Mouse (Mus musculus): ENCODE results near the gene Cd8a. TPM values are rescaled to one million over a fixed set of nuclear protein-coding genes. Genes with fewer than 3 reads are reported as not detected.

Gene Cd8a
- polyA plus RNA-seq, 1 experiment from 2014 or later = not detected

DNA sequence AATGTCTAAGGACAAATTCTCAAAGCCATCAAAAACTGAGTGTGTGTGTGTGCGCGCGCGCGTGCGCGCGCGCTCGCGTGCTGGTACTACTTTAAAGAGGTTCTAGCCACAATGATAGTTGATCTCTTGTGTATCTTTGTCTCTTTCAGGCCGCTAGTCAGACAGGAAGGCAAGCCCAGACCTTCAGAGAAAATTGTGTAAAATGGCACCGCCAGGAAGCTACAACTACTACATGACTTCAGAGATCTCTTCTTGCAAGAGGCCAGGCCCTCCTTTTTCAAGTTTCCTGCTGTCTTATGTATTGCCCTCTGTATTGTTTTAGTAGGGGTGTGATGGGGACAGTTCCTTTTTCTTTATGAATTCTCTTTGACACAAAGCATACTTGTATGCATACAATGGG lies 3.5 kb downstream of the Cd8a start:
- H3K27me3 ChIP-seq (replicated peaks; ENCODE audit: control insufficient read depth, insufficient read depth, low read length) = no peaks in the 10 kb centered on the region
- H3K36me3 ChIP-seq (ENCODE audit: control insufficient read depth, insufficient read depth, low read length) = no peaks in the 10 kb centered on the region
- no peak overlapping the region for H3K9ac ChIP-seq (ENCODE audit: low read length)
- H3K9me3 ChIP-seq (replicated peaks; ENCODE audit: control insufficient read depth, low read length) = no peaks in the 10 kb centered on the region
- no peaks in the 10 kb centered on the region for H3K4me1 ChIP-seq (ENCODE audit: control insufficient read depth, insufficient read depth, low read length)
- WGBS = 96% methylated on average over 13 of the region's 13 CpGs
- no peak overlapping the region for H3K27ac ChIP-seq (ENCODE audit: low read depth, low read length)
- H3K4me3 ChIP-seq (ENCODE audit: low read depth, low read length) = no peak overlapping the region
- H3K4me2 ChIP-seq (ENCODE audit: low read length) = no peak overlapping the region
- DNase-seq (ENCODE audit: low spot score) = no peak
- ATAC-seq = no peak

DNA sequence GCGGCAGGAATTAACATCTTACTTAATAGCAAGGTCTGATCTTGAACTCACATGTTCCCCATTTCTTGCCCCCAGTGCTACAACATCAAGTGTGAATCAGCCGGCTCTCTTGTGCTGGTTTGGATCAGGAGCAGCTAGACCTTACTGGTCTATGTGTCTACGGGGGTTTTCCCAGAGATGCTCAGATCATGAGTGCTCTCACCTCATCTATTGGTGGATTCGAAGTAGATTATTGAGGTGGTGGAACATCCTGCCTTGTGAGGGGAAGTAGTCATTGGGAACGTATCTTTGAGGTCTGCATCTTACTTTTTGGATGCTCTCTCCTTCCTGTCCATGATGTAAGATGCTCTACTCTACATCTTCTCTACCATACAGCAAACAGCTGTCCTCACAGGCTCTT lies 8.4 kb downstream of the Cd8a start:
- no peaks in the 10 kb centered on the region for H3K4me1 ChIP-seq (ENCODE audit: control insufficient read depth, insufficient read depth, low read length)
- no peak overlapping the region for H3K4me2 ChIP-seq (ENCODE audit: low read length)
- H3K9ac ChIP-seq (ENCODE audit: low read length) = no peak overlapping the region
- DNase-seq (ENCODE audit: low spot score) (no peak), ATAC-seq (no peak)
- WGBS = 91% methylated on average over 5 of the region's 5 CpGs
- no peak overlapping the region for H3K4me3 ChIP-seq (ENCODE audit: low read depth, low read length)
- no peaks in the 10 kb centered on the region for H3K9me3 ChIP-seq (replicated peaks; ENCODE audit: control insufficient read depth, low read length)
- no peaks in the 10 kb centered on the region for H3K36me3 ChIP-seq (ENCODE audit: control insufficient read depth, insufficient read depth, low read length)
- H3K27ac ChIP-seq (ENCODE audit: low read depth, low read length) = no peak overlapping the region
- no peaks in the 10 kb centered on the region for H3K27me3 ChIP-seq (replicated peaks; ENCODE audit: control insufficient read depth, insufficient read depth, low read length)

DNA sequence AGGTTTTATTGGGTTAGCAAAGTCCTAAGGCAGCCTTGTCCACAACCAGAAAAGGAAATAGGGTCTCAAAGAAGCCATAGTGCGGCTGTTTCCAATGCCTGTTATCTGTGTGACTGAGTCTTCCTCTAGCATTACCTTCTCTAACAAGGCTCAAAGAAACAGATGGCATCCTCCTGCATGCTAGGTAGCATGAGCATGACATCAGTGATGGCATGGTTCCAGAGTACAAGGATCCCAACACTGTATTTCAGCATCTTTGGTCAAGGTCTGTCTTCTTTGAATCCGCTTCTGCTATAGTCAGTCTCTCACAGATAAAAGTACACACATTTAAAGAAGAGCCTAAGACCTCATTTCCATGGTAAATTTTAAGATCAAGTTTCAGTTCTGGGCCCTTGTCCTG lies 17.3 kb downstream of the Cd8a start:
- no peak for DNase-seq (ENCODE audit: low spot score)
- no peaks in the 10 kb centered on the region for H3K4me1 ChIP-seq (ENCODE audit: control insufficient read depth, insufficient read depth, low read length)
- H3K27ac ChIP-seq (ENCODE audit: low read depth, low read length) = no peak overlapping the region
- H3K4me2 ChIP-seq (ENCODE audit: low read length) = no peak overlapping the region
- no peak overlapping the region for H3K4me3 ChIP-seq (ENCODE audit: low read depth, low read length)
- WGBS = 89% methylated on average over 2 of the region's 2 CpGs
- ATAC-seq = no peak
- H3K9me3 ChIP-seq (replicated peaks; ENCODE audit: control insufficient read depth, low read length) = no peaks in the 10 kb centered on the region
- peaks cover 33% of the 10 kb centered on the region for H3K36me3 ChIP-seq (ENCODE audit: control insufficient read depth, insufficient read depth, low read length)
- H3K27me3 ChIP-seq (replicated peaks; ENCODE audit: control insufficient read depth, insufficient read depth, low read length) = no peaks in the 10 kb centered on the region
- no peak overlapping the region for H3K9ac ChIP-seq (ENCODE audit: low read length)

DNA sequence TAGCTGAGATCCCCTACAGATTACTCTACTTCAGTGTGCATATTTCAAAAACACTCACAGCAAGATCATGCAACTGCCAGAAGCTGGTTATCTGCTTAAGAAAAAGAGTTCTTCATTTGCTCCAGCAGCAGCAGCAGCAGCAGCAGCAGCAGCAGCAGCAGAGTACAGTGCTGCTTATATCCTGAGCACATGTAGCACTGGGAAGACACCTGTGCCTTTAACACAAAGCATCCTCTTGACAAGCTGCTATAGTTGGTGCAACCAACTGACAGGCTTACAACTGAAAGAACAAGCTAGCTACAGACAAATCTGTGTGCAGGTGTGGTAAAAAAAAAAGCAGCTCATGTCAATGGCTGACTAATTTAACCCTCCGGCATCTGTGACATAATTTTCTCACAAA lies 22.8 kb downstream of the Cd8a start:
- Histone ChIP-seq H3K9me3 (replicated peaks; ENCODE audit: control insufficient read depth, low read length) (no peaks in the 10 kb centered on the region), H3K9ac (ENCODE audit: low read length) (no peak overlapping the region), H3K4me2 (ENCODE audit: low read length) (no peak overlapping the region), H3K27me3 (replicated peaks; ENCODE audit: control insufficient read depth, insufficient read depth, low read length) (no peaks in the 10 kb centered on the region), H3K4me1 (ENCODE audit: control insufficient read depth, insufficient read depth, low read length) (no peaks in the 10 kb centered on the region), H3K4me3 (ENCODE audit: low read depth, low read length) (no peak overlapping the region), H3K27ac (ENCODE audit: low read depth, low read length) (no peak overlapping the region), H3K36me3 (ENCODE audit: control insufficient read depth, insufficient read depth, low read length) (peaks cover 36% of the 10 kb centered on the region)
- WGBS = 91% methylated on average over 1 of the region's 1 CpGs
- DNase-seq (ENCODE audit: low spot score) = no peak
- ATAC-seq = no peak

DNA sequence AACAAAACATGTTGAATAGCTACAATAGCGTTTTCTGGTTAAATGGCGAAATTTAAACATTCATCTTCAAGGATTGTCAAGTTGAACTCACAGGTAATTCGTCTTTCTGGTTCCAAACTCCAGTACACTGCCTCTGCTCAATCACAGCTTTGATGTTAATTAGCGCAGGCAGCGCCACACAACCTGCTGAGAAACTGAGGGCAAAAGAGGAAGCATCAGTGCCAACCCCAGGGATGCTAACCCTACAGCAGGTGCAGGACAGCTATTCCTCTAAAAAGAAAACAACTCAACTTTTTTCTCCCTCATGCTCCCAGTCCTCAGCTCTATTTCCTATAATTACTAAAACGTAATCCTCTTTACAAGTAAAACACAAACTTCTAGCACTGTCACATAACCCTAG lies 23.5 kb downstream of the Cd8a start:
- 87% methylated on average over 6 of the region's 6 CpGs for WGBS

DNA sequence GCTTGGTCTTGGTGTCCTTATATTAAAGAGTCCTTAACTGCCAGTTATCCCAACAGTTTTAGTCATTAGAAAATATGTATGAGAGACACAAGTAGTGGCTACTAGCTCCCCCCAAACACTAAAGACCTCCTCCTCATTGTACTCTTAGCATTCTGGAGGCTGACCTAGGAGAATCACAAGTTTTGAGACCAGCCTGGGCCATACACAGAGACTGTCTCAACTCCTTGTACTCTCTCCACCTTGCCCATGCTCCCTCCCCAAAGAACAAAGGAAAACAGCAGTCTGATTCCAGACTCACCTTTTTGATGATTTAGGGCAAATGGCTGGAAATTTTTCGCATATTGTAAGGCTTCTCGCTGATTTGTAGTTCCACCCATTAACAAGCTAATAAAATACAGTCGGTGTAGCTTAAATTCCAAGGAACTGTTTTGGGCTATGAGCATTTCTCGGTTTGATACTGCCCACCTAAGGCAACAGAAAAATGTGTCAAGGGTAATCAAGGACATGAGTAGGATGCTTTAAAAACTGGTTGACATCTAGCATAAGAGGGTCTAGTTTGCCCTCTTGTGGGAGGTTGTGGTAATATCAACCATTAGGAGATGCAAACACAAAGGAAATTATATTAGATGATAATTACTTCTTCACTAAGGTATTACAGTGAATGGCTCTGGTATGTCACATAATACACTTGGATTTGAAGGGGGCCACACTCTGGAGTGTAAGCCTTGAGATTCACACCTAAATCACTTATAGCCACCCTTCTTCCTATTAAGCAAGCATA lies 25.8 kb downstream of the Cd8a start:
- Histone ChIP-seq H3K9me3 (replicated peaks; ENCODE audit: control insufficient read depth, low read length) (no peaks in the 10 kb centered on the region), H3K4me1 (ENCODE audit: control insufficient read depth, insufficient read depth, low read length) (no peaks in the 10 kb centered on the region), H3K9ac (ENCODE audit: low read length) (no peak overlapping the region), H3K4me2 (ENCODE audit: low read length) (no peak overlapping the region), H3K4me3 (ENCODE audit: low read depth, low read length) (no peak overlapping the region), H3K27me3 (replicated peaks; ENCODE audit: control insufficient read depth, insufficient read depth, low read length) (no peaks in the 10 kb centered on the region), H3K36me3 (ENCODE audit: control insufficient read depth, insufficient read depth, low read length) (peaks cover 18% of the 10 kb centered on the region), H3K27ac (ENCODE audit: low read depth, low read length) (no peak overlapping the region)
- ATAC-seq = peak; percentile 62
- peak; percentile 70 for DNase-seq (ENCODE audit: low spot score)
- WGBS = 85% methylated on average over 4 of the region's 4 CpGs

More for the DNA sequence above, 23.5 kb downstream of the Cd8a start:
- no peak overlapping the region for H3K4me2 ChIP-seq (ENCODE audit: low read length)
- ATAC-seq (no peak), DNase-seq (ENCODE audit: low spot score) (no peak)
- H3K36me3 ChIP-seq (ENCODE audit: control insufficient read depth, insufficient read depth, low read length) = peaks cover 31% of the 10 kb centered on the region
- H3K4me1 ChIP-seq (ENCODE audit: control insufficient read depth, insufficient read depth, low read length) = no peaks in the 10 kb centered on the region
- no peaks in the 10 kb centered on the region for H3K27me3 ChIP-seq (replicated peaks; ENCODE audit: control insufficient read depth, insufficient read depth, low read length)
- no peak overlapping the region for H3K4me3 ChIP-seq (ENCODE audit: low read depth, low read length)
- no peaks in the 10 kb centered on the region for H3K9me3 ChIP-seq (replicated peaks; ENCODE audit: control insufficient read depth, low read length)
- no peak overlapping the region for H3K9ac ChIP-seq (ENCODE audit: low read length)
- no peak overlapping the region for H3K27ac ChIP-seq (ENCODE audit: low read depth, low read length)

DNA sequence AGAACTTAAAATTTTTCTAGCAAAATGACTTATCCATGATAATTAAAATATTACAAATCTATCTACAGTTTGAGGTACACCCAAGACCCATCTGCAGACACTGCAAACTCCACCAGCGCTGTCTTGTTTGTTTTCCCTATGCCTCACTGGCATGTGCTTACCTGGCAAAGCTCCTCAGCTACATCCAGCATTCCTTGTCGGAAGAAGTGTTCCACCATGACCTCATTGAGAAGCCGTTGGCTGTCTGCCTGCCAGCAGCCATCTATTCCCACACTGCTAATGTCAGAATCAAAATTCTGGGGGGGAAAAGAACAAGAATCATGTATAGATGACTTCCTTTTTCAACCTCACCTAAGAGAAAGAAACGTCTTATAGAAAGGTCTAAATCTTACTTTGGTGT lies 41.4 kb downstream of the Cd8a start:
- ATAC-seq = no peak
- Histone ChIP-seq H3K4me3 (ENCODE audit: low read depth, low read length) (no peak overlapping the region), H3K27ac (ENCODE audit: low read depth, low read length) (no peak overlapping the region), H3K9me3 (replicated peaks; ENCODE audit: control insufficient read depth, low read length) (no peaks in the 10 kb centered on the region), H3K36me3 (ENCODE audit: control insufficient read depth, insufficient read depth, low read length) (peaks cover 17% of the 10 kb centered on the region), H3K9ac (ENCODE audit: low read length) (no peak overlapping the region), H3K4me1 (ENCODE audit: control insufficient read depth, insufficient read depth, low read length) (no peaks in the 10 kb centered on the region), H3K27me3 (replicated peaks; ENCODE audit: control insufficient read depth, insufficient read depth, low read length) (no peaks in the 10 kb centered on the region), H3K4me2 (ENCODE audit: low read length) (no peak overlapping the region)
- WGBS = 78% methylated on average over 4 of the region's 4 CpGs
- peak; percentile 18 for DNase-seq (ENCODE audit: low spot score)

DNA sequence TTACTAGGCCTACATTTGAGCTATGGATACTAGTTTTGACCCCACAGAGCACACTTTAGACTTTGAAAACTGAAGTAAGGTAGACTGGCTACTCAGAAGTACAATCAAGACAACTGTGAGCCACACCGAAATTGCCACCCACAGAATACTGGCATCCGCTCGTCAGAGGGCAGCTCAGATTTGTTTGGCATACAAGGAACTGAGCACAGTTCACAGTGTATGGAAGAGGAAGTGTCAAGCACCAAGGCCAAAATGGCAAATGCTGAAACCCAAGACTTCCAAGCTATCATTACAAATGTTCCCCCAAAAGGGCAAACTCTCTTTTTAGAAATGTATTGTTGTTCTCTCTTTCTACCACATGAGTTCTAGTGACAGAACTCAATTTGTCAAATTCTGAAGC lies 42.2 kb downstream of the Cd8a start:
- Histone ChIP-seq H3K36me3 (ENCODE audit: control insufficient read depth, insufficient read depth, low read length) (peaks cover 17% of the 10 kb centered on the region), H3K4me1 (ENCODE audit: control insufficient read depth, insufficient read depth, low read length) (no peaks in the 10 kb centered on the region), H3K4me3 (ENCODE audit: low read depth, low read length) (no peak overlapping the region), H3K4me2 (ENCODE audit: low read length) (no peak overlapping the region), H3K27ac (ENCODE audit: low read depth, low read length) (no peak overlapping the region), H3K9me3 (replicated peaks; ENCODE audit: control insufficient read depth, low read length) (no peaks in the 10 kb centered on the region), H3K27me3 (replicated peaks; ENCODE audit: control insufficient read depth, insufficient read depth, low read length) (no peaks in the 10 kb centered on the region), H3K9ac (ENCODE audit: low read length) (no peak overlapping the region)
- 82% methylated on average over 3 of the region's 3 CpGs for WGBS
- ATAC-seq = no peak
- DNase-seq (ENCODE audit: low spot score) = no peak

DNA sequence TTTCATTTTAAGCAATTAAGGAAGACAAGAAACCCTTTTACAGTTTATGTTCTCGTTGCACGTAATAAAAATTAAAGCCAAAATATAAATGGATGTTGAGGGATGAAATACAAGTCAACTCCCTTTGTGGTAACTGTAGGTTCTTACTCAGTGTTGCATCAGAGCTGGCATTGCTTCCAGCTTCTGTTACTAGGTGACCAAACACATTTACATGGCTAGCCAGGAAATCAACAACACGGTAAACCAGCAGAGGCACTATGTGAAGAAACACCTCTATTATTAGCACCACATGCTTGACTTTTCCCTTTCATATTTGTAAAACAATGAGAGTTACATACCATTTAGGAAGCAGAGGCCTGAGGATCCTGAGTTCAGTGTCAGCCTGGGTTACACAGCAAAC lies 45.6 kb downstream of the Cd8a start:
- Histone ChIP-seq H3K9ac (ENCODE audit: low read length) (no peak overlapping the region), H3K27ac (ENCODE audit: low read depth, low read length) (no peak overlapping the region), H3K27me3 (replicated peaks; ENCODE audit: control insufficient read depth, insufficient read depth, low read length) (no peaks in the 10 kb centered on the region), H3K9me3 (replicated peaks; ENCODE audit: control insufficient read depth, low read length) (no peaks in the 10 kb centered on the region), H3K36me3 (ENCODE audit: control insufficient read depth, insufficient read depth, low read length) (0 out of 2 replicates have a peak, but pooled peaks cover 3% of the 10 kb centered on the region), H3K4me2 (ENCODE audit: low read length) (no peak overlapping the region), H3K4me1 (ENCODE audit: control insufficient read depth, insufficient read depth, low read length) (no peaks in the 10 kb centered on the region), H3K4me3 (ENCODE audit: low read depth, low read length) (no peak overlapping the region)
- no peak for ATAC-seq
- no peak for DNase-seq (ENCODE audit: low spot score)
- WGBS = 91% methylated on average over 3 of the region's 3 CpGs

Measured in forebrain, embryonic 14.5 days (tissue).